Mouse (Mus musculus) B cell, adult 62 days (primary cell): ENCODE measurements around the gene Gucy1a1. TPM values are rescaled to one million over a fixed set of nuclear protein-coding genes. Genes with fewer than 3 reads are reported as not detected.

Source experiments
- total RNA-seq: library from RNA; stranded (reverse); gene quantifications from 4 replicates; pipeline ENCODE4 v1.2.4, GENCODE M21; 2023

Gucy1a1 gene
- 0.18 TPM in 1 of 4 replicates, not detected in the others for total RNA-seq

GRCm38 (mm10) chr3:82145126-82145901, at the start of gene Gucy1a1:
TSS of gene Gucy1a1 (minus strand) at chr3:82145789.

GRCm38 (mm10) chr3:82074201-82074851, 71.3 kb downstream of the Gucy1a1 start, which contains the start of gene Gucy1b1:
TSS of gene Gucy1b1 (minus strand) at chr3:82074689.

Other genes with a start within 250 kb of the Gucy1a1 start
- 69.0 to 76.6 TPM (median 74.7 TPM) in 4 replicates for gene Ctso, start 213.2 kb downstream of the Gucy1a1 start, total RNA-seq
- not detected in 4 replicates for gene Tdo2, start 169.6 kb downstream of the Gucy1a1 start, total RNA-seq
- not detected in 4 replicates for gene Asic5, start 163.5 kb downstream of the Gucy1a1 start, total RNA-seq
- 0.24 to 1.3 TPM (median 0.63 TPM) in 4 replicates for gene Gucy1b1, start 71.1 kb downstream of the Gucy1a1 start, total RNA-seq
- gene Map9, start 212.3 kb upstream of the Gucy1a1 start, total RNA-seq, result 2.1 to 4.2 TPM (median 3.0 TPM) in 4 replicates